Mouse (Mus musculus): ENCODE results near the gene Srxn1.
"Not testable (repeated sequence)": the region's sequence is repeated elsewhere in the genome, so short reads cannot be mapped to it uniquely, and the experiment has no call there.

Srxn1 gene

DNA sequence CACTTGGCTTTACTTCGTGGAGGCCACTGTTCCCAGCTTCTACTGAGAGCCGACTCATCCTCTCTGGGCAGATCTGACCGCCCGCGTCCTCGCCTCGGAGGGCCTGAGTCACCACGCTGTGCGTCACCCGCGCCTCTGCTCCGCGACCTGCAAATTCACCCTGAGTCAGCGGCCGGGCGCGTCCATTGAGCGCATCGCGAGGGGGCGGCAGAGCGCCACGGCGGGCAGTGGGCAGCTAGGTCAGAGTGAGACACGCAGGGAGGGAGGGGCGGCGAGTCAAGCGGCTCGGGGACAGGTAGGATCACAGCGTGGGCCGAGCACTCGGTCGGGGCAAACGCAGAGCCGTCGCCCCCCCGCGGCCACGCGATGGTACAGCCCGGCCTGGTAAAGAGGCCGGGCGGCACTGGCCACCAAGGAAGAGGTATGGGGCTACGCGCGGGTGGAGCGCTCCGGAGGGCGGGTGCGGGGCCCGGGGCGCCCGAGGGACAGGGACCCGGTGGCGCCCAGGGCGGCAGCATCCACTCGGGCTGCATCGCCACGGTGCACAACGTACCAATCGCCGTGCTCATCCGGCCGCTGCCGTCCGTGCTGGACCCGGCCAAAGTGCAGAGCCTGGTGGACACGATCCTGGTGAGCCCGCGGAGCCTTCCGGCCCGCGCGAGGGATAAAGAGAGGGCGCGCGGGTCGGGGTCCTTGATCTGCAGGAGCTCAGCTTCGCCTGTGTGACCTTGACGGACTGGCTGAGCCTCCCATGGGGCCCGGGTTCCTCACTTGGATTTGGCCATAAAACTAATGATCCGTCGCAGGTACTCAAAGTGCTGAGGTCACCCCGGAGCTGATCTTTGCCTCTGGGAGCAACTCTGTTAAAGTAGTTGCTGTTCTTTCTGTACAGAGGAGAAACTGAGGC lies at the start of gene Srxn1:
Srxn1 (plus strand) TSS at position 199 of the 907 bp plus-strand sequence.
- peak; percentile 95 for DNase-seq

DNA sequence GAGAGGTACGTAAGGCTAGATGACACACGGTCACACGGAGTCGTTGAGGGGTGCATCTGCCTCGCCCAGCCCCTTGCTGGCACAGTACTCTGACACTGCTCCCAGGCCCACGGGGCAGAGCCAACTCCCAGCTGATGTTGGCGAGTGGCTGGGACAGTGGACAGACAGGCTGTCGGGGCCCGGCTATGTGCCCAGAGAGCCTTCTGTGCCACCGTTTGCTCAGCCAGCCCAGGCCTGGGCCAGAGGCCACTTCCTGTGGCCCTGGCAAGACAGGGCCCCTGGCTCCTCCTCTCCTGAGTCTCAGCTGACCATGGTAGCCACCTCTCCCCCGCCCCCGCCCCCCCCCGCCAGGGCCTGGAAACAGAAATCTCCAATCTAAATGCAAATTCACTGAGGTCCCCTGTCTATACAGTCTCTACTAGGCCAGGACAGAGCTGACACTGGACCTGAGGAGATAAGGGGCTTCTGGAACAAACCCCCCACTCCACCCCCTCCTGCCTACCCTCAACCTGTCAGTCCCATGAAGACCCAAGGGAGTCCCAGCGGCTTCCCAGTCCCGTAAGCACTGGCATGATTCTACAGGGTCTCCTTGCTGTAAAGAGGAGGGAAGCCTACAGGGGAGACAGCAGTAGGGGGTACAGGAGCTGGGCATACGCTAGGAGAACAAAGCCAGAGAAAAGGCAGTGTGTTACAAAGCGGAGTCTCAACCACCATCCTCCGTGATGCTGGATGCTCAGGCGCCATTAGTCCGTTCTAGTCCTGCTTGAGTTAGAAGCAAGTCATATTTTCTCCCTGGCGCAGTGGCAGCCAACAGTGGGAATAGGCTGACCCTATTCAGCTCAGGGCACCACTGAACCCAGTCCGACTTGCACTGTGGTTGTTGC lies 48.7 kb upstream of the Srxn1 start:
- DNase-seq = peak; percentile 81 to 87

DNA sequence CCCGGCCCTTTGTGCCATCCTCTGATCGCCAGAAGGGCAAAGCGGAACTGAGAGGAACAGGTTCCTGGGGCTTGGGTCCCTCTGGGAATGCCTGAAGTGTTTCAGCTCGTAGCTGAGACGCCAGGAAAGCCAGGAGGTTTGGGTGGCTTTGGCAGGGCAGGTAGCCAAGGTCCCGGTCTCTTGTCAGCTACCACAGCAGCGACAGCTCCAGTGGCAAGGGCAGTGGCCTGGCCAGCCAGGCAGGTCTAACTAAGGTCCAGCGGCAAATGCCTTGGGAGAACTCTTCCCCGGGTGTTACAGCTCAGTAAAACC lies 48.1 kb upstream of the Srxn1 start:
- DNase-seq = peak; percentile 30 to 41

DNA sequence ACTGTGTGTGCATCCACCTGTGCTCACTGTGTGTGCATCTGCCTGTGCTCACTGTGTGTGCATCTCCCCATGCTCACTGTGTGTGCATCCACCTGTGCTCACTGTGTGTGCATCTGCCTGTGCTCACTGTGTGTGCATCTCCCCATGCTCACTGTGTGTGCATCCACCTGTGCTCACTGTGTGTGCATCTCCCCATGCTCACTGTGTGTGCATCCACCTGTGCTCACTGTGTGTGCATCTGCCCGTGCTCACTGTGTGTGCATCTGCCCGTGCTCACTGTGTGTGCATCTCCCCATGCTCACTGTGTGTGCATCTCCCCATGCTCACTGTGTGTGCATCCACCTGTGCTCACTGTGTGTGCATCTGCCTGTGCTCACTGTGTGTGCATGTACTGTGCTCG lies 42.5 kb upstream of the Srxn1 start:
- DNase-seq = not testable (repeated sequence)

DNA sequence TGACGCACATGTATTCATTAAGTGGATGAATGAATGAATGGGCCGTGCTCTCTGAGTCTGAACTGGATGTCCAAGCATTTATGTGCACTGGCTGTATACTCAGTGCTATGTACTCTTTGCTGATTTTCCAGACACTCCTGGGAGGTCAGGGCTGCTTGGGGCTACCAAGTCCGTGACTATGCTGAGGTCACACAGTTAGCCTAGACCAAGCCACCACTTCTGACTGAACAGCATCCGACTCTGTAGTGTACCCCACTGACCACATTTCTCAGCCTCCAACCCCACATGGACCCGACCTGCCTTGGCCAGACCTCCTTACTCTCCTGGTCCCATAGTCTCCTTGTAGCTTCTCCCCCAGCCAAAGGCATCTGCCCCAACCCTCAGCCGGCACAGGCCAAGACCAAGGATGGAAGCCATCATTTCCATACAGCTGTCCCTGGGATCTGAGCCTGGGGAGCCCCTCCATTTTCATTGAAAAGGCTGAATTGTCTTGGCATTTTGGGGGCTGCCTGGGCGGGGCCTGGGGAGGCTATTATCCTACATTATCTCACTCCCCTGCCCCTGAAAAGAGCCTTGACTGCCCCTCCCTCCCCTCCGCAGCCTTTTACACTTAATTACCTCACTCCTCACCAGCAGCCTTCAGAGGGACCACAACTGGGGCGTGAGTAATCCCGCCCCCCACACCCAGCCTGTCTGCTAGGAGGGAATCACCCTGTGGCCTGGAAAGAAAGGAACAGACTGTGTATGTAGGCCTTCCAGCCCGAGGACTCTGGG lies 36.5 kb upstream of the Srxn1 start:
- no peak for DNase-seq

DNA sequence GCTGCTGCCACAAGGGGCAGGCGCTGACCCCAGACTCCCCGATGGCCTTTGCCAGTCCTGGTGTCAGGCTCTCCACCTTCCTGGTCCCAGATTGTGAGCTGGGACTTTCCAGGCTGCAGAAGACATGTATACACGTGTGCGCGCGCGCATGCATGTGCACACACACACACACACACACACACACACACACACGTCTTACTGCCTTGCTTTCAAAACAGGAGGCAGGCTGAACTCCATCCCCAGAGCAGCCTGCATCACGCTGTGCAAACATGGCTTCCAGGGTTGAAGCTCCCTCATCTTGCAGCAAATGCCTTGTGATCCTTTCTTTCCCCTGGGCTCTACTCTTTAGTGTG lies 35.9 kb upstream of the Srxn1 start:
- no peak for DNase-seq

DNA sequence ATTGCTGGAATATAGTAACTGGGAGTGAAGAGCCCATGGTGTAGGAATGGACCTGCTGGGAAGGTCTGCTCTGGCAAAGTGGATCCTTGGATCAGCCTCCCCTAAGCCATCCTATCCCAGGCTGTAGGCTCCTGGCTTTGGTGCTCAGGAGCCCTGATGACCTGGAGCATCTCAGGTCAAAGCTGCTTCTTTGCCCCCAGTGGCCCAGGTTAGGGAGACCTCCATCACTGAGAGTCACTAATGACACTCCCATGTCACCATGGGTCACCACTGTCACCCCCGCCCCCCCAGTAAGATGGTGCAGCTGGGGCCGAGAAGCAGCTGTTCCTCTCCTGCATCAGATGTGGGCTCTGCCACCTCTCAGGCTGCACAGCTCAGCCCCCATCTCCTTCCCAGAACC lies 35.4 kb upstream of the Srxn1 start:
- DNase-seq = no peak

DNA sequence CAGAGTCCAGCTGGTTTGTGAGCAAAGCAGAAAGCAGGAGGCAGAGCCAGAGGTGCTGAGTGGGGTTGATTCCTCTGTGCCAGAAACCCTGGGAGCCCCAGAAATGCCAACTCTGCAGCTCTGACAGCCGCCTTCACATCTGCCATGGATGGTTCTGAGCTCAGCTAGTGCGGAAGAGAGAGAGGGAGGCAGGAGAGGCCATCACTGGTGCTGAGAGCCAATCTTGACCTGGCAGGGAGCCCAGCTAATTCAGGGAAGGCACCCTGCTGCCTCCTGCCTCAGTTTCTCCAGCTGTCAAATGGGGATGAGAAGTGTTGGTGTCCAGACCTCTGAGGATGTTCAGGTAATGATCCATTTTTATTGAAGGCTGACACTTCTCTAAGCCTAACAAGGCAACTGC lies 30.8 kb upstream of the Srxn1 start:
- no peak for DNase-seq

DNA sequence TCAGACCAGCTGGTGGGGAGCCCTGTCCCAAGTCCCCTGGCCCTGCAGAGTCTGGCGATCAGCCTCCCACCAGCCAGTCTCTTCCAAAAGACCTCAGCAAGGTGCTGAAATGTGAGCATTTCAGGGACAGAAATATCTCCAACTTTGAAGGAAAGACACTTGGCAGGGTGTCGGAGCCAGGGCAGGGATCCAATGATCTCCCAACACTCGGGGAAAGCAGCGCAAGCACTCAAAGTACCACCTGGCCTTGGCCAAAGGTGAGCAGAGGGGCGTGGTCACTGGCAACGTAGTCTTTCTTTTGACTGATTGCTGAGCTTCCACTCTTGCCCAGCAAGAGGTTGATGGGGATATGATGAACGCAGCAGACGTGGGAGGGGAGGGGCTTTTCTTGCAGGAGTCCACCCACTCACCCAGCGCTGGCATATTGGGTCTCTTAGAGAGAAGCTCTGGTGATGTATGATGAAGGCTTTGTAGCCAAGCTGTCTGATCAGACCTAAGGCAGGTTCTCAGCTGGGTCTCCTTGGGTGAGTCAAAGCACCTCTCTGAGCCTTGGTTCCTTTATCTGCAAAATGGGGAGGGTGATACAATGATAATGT lies 29.9 kb upstream of the Srxn1 start:
- DNase-seq = peak; percentile 41 to 60

DNA sequence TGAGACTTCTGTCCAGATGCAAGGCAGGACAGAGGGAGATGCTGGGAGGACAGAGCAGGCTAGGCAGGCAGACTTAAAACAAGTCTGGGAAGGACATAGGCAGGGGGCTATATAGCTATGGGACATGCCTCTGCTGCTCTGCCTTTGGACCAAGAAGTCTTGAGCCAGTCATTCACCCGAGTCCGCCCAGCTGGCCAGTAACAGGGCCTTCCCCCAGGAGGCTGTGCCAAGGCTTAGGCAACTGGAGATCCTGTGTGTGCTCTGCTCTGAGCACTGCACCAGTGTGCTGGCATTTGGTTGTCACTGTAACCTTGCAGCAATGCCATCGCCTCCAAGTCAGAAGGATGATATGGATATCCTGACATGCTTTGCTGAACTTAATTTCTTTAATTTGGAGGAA lies 28.0 kb upstream of the Srxn1 start:
- DNase-seq = no peak

DNA sequence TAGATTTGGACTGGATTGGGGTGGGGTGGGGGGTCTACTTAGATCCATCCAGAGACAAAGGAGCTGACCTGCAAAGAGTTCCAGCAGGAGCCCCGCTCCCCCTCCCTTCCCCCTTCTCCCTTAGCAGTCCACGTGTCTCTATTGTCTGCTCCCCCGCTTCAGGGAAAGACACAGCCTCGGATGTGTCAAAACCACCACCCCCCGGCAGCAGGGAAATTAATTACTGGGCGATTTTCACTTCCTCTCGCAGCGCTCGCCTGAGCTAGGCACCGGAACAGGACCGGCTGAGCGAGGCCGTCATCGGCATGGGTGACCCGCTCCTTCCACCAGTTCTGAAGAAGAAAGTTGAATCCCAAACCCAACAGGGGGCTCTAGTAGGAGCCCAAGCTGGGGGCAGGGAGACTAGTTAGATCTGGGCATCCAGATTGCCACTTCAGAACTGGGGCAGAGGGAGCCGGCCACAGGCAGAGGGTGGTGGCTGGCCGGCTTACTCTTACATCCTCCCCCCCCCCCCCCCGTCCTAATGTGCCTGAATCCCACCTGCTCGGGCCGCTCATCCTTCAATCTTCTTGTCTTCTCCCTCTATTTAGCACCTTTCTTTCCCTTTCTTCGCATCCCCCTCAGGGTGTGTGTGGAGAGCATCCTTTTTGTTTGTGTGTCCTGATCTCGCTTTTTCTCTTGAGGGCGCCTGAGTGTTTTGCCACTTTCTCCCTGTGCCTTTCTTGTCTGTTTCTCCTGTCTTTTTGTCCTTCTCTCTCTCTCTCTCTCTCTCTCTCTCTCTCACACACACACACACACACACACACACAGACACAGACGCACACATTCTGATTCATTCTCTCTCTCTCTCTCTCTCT lies 24.4 kb upstream of the Srxn1 start, which contains the start of gene Scrt2:
Scrt2 (plus strand) TSS at position 845 of the 857 bp plus-strand sequence.
- DNase-seq = peak; percentile 52 to 55

DNA sequence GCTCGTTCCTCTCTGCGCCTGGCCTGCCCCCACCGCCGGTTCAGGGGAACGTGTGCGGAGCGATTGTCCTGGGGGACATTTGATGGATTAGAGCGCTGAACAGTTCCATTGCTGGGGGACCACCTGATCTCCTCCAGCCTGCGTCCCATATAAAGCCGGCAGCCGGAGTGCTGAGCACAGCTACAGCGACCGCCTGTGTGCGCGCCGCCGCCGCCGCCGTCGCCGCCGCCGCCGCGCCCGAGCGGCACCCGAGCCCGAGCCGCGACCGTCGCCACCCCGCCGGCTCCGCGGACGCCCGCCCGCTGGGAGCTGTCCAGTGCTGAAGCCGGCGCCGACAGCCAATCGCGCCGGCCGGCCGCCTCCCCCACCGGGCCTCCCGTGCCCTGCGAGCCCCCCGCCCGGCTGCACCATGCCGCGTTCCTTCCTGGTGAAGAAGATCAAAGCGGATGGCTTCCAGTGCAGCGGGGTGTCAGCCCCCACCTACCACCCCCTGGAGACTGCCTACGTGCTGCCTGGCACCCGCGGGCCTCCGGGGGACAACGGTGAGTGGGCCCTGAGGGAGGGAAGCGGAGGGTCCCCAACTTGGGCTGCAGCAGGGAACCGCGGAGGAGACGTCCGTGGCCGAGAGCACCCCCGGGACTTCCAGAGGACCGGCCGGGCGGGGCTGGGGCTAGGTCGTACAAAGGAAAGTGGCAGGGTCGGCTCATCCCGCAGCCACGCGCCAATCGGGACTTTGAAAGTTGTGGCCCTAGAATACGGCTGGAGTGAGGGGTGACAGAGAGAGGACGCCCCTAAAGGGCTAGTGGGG lies 23.5 kb upstream of the Srxn1 start:
- peak; percentile 74 to 80 for DNase-seq

DNA sequence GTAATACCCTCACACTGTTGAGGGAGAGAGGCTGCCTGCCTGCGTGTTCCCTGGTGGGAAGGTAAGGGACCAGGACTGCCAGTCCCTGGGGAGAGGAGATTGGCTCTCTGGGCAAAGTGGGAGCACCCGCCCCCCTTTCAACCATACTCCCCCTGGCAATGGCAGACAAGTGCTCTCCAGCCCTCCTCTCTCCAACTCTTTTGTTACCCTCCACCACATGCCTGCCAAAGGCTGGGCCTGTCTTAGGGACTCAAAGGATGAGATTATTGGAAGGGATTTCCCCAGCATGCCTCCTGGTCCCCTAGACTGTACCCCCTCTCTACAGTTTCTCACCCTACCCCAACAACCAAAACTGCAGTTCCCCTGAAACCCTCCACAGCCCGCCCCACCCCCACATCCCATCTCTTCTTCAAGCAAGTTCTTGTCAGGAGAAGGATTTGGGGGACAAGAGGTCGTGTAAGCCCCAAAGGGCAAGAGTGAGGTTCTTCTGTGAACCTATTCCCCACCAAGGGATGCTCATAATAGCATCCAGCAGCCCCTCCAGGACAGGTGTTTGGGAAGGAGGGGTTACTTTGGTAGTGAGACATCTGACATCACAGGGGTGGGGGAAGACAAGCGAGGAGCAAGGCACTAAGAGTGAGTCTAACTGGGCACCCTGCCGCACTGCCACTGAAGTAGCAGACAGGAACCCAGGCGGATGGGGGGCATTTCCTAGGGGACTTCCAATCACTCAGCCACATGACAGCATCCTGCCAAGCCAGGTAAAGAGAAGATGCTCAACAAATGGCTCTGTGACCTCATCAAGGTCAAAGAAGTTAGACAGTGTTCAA lies 22.6 kb upstream of the Srxn1 start:
- no peak for DNase-seq

DNA sequence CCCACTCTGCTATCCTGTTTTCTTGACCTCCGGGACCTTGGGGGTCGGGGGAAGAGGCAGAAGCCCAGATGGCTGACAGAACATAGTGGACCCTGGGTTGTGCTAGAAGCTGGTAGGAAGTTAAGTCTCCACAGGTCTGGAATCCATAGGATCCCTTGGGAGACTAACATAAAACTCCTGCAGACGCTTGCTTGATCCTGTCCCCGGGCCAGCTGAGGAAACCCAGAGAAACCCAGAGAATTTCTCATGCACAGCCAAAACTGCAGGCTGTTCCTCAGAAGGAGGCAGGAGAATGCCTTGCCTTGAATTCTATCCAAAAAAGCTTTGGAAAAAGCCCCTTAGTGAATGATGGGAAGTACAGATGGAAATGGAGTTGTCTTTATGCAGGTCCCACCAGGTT lies 21.9 kb upstream of the Srxn1 start:
- DNase-seq = no peak

DNA sequence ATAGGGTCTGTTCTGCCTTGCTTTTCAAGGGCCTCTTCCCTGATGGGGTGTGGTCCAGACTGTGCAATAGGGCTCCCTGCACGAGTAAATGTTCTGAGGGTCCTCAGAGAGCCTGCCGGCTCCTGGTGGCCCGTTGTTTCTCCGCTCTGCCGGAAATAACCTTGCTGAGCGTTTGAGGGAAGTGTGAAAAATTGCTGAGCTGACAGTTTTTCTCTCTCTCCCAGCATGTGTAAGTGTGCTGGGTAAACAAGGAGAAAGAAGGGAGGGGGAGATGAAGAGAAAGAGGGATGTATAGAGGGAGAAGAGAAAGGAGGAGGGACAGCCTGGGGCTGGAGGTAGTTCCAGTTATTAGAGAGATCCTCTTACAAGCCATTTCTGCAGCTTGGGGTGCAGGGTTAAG lies 21.0 kb upstream of the Srxn1 start:
- DNase-seq = no peak

DNA sequence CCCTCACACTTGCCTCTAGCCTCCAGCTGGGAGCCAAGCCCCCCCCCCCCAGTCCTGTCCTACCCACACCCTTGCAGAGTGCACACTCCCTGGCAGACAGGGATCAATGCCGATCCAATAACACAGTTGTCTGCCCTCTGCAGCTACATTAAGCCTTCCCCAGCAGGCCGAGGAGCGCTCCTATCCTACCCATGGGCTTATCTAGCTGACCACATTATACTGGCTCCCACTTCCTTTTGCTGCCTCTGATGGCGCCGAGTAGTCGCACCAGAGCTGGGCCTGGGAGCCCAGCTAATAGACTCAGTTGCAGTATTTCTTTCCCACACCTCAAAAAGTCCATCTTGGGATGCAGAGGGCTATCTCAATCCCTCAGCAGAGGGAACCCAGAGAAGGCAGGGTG lies 19.9 kb upstream of the Srxn1 start:
- DNase-seq = no peak

DNA sequence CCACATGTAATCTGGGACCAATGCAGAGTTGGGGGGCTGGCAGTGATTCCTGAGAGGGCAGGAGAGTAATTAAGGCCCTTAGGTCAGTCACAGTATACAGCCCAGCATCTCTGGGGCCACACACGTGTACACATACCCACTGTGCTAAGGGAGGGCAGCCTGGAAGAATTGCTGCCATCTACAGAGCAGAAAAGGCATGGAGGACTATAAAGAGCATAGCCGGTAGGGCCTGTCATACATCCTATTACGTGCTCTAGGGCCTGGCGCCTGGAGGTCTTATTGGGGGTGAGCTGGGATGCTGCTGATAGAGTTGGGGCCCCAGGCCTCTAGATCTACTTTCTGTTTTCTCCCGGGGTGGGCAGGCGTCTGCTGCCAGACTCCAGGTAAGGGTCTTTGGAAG lies 18.9 kb upstream of the Srxn1 start:
- no peak for DNase-seq

DNA sequence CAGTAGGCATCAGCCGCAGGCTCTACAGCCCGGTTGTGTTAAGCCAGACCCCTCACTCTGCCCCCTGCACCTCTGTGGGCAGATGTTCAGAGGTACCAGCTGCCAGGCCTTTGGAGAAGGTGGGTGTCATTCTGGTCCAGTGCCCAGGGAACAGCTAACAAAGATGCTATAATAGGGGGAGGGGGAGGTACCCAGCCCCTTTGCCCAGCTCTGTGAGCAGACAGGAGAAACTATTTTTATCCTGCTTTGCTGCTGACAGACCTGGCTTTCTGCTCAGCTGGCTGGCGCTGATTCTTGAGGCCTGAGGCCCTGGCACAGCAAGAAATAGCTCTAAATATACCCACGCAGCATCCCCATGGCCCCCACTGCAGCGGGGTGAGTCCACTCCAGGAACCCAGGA lies 18.2 kb upstream of the Srxn1 start:
- peak in 1 of 2 experiments; percentile 33 for DNase-seq

DNA sequence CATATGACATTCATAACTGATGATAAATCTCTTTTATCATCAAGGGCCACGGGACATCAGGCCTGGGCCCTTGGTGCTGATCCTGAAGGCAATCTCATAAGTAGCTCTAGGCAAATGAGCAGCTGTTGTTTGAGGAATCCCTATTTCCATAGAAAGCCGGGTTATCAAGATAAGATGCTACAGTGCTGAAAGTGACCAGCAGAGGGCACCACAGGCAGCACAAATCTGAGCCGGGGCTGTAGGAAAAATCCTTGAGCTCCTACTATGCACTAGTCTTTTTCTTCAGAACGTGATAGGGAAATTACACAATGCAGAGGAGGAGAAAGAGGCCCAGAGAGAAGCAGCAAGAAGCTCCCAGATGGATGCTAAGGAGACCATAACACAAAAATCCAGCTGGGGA lies 16.2 kb upstream of the Srxn1 start:
- peak; percentile 82 to 88 for DNase-seq

DNA sequence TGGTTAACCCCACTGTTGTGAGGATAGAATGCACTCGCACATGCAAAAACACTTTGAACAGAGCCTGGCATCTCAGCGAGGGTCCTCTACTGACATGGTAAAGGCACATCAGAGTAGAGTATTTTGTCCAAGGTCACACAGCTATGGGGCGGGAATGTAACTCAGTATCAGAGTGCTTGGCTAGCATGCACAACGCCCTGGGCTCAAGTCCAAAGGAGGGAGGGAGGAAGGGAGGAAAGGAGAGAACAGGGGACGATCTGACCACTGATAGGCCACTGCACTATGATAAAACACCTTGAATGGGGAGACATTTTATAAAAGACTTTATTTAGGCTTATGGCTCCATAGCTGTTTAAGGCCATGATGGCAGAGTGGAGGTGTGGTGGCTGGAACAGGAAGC lies 15.7 kb upstream of the Srxn1 start:
- DNase-seq = no peak
